Mouse (Mus musculus): ENCODE results near the gene Slc3a1. TPM values are rescaled to one million over a fixed set of nuclear protein-coding genes. Genes with fewer than 3 reads are reported as not detected.

Gene Slc3a1
- not detected in 2 replicates for polyA plus RNA-seq (2012)

GRCm38 (mm10) chr17:85028093-85028739 is at the start of gene Slc3a1:
Slc3a1 (plus strand) TSS chr17:85028376.

GRCm38 (mm10) chr17:85090120-85091099 is 62.2 kb downstream of the Slc3a1 start, which contains the start of the genes Prepl and Camkmt:
Prepl (minus strand) TSS chr17:85090241.
Camkmt (plus strand) TSS chr17:85090552.

Other genes starting within 250 kb of the Slc3a1 start
- 6.9 and 7.4 TPM in 2 replicates for gene Lrpprc, start 237.6 kb upstream of the Slc3a1 start, polyA plus RNA-seq (2012)
- gene Ppm1b, start 71.6 kb upstream of the Slc3a1 start, polyA plus RNA-seq (2012): 17.3 and 21.1 TPM in 2 replicates
- gene Prepl, start 61.9 kb downstream of the Slc3a1 start, polyA plus RNA-seq (2012): 1.1 and 1.3 TPM in 2 replicates
- 3.1 and 3.4 TPM in 2 replicates for gene Camkmt, start 62.2 kb downstream of the Slc3a1 start, polyA plus RNA-seq (2012)

All from megakaryocyte-erythroid progenitor cell, adult 5 weeks (primary cell).